Mouse (Mus musculus) C2C12 (cell line): ENCODE measurements around the gene Ldhc.

Source experiments
- CEBPB ChIP-seq: IDR thresholded peaks from one replicate; pipeline ENCODE4 v1.6.1; 2011; ENCODE audit warnings: low read depth, mild to moderate bottlenecking, control low read depth, moderate library complexity
- CTCF ChIP-seq: IDR thresholded peaks from one replicate; pipeline ENCODE4 v1.5.1; 2011; ENCODE audit not compliant: control insufficient read depth, insufficient read depth, insufficient read length
- MAX ChIP-seq: IDR thresholded peaks from one replicate; pipeline ENCODE4 v1.6.1; 2011; ENCODE audit warnings: mild to moderate bottlenecking, control low read depth
- MYOD1 ChIP-seq: IDR thresholded peaks from one replicate; pipeline ENCODE4 v1.6.1; 2011; ENCODE audit warnings: low read depth; ENCODE audit not compliant: control insufficient read depth, insufficient read length

- no peak for TF ChIP-seq CEBPB
- no peak for TF ChIP-seq CTCF
- TF ChIP-seq MAX: no peak
- no peak for TF ChIP-seq MYOD1
Measured at GRCm38 (mm10) chr7:46842278-46842677, 18.7 kb upstream of the Ldhc start.
